Mouse (Mus musculus) erythroblast, embryonic 14.5 days (primary cell): ENCODE data around the gene AC141477.1.

Experiments used
- GATA1 ChIP-seq: IDR thresholded peaks from 2 replicates; pipeline ENCODE4 v1.6.1; 2012; ENCODE audit warnings: low read length, inconsistent platforms, mixed read lengths
- TAL1 ChIP-seq: IDR thresholded peaks from 3 replicates; pipeline ENCODE4 v1.6.1; 2012; ENCODE audit warnings: low read length, inconsistent platforms, mixed read lengths

- TF ChIP-seq GATA1 (no peak), TAL1 (no peak)
Observed at GRCm38 (mm10) chr10:76391166-76391565, 49.1 kb downstream of the AC141477.1 start.
